ENCODE assay signal across 28 mouse cellular contexts in the genomic region with DNA sequence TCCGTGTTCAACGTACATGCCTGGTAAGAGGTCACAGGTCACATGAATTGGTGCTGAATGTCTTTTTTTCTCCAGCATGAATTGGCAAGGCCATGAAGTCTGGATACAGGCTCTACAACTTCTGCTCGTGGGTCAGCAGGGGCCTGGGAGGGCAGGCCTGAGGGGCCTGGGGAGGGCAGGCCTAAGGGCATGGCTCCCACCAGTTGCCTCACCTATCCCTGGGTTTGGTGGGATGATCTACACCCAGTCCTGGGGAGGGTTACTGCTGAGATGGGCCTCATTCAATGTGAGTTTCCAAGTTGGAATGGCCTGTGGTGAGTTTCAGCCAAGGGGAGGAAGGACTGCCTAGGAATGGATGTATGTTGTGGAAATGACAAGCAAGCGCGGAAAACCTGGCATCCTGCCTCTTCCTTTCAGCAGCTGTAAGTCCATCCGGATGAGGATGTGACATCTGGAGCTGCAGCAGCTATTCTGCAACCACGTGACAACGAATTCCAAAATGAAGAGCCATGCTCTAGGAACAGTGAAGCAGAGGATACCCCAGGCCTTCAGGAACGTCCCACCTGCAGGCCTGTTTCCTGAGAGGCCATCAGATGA. TPM values are rescaled to one million over a fixed set of nuclear protein-coding genes. Genes with fewer than 3 reads are reported as not detected.
DNase-seq lines count a peak whose midpoint lies in the region; ATAC-seq and TF ChIP-seq lines count a peak whose summit lies in the region.
"Had no signal": no experiment of that assay in that cellular context is flagged by ENCODE, and none has a peak within 500 bp of the region (broad histone marks: within the 10 kb centered on the region; RNA-seq: fewer than 3 reads in every experiment).

No protein-coding gene starts in this region.

- WGBS in heart, embryonic 10.5 days: 94% methylated on average over 9 of the region's 9 CpGs
- 77% methylated on average over 9 of the region's 9 CpGs for WGBS in lung, embryonic 14.5 days
- WGBS in lung, adult 2 months: 61% methylated on average over 9 of the region's 9 CpGs

- H3K4me3 ChIP-seq in heart, embryonic 10.5 days: no peak overlapping the region
- H3K4me3 ChIP-seq in lung, embryonic 14.5 days (ENCODE audit: low read depth, low read length): no peak overlapping the region
- no peak overlapping the region for H3K4me3 ChIP-seq in lung, adult 2 months (replicated peaks; ENCODE audit: extremely low read depth, low read depth, low read length)
- H3K4me3 ChIP-seq: erythroblast, embryonic 14.5 days; hindbrain, embryonic 12.5 days; intestine, embryonic 15.5 days; megakaryocyte, embryonic 14.5 days; midbrain, embryonic 12.5 days; neural tube, embryonic 13.5 days had no signal

- H3K36me3 ChIP-seq in heart, embryonic 10.5 days: peaks cover 57% of the 10 kb centered on the region
- peaks cover 52% of the 10 kb centered on the region for H3K36me3 ChIP-seq in lung, embryonic 14.5 days (ENCODE audit: insufficient read depth)

- DNase-seq in heart, postnatal 10 days: peak; percentile 61 to 64
- no peak for DNase-seq in heart, embryonic 10.5 days (ENCODE audit: low spot score)
- DNase-seq in lung, embryonic 14.5 days: peak; percentile 27
- DNase-seq in lung, adult 2 months: no peak
- DNase-seq in thymus, postnatal 4 days: peak; percentile 25
- no peak for DNase-seq in thymus, adult 18-20 months
- DNase-seq in ovary, adult 18-20 months (ENCODE audit: low spot score): no peak
- DNase-seq: adrenal gland, adult 8-10 months; B cell, adult 2 months; cerebellum, adult 2 months; cerebellum, postnatal 14 days; kidney, adult 8-10 months; liver; lung, postnatal 4 days had no signal

- H3K27ac ChIP-seq in heart, embryonic 10.5 days: no peak overlapping the region
- no peak overlapping the region for H3K27ac ChIP-seq in lung, embryonic 14.5 days (ENCODE audit: low read depth)
- H3K27ac ChIP-seq: hindbrain, embryonic 12.5 days; hindbrain, postnatal 0 days; intestine, embryonic 15.5 days; kidney, postnatal 0 days; liver, embryonic 14.5 days; midbrain, embryonic 12.5 days; neural tube, embryonic 13.5 days had no signal

- intact Hi-C loops in heart, postnatal 10 days (cut with DNase I): no loop called here

- TF ChIP-seq CTCF in lung, embryonic 14.5 days (IDR thresholded peaks at IDR 0.05; ENCODE audit: low read depth): no peak
- TF ChIP-seq CTCF in lung, adult 2 months (IDR thresholded peaks at IDR 0.05; ENCODE audit: insufficient read depth, low read length): no peak

- no peaks in the 10 kb centered on the region for H3K9me3 ChIP-seq in heart, embryonic 10.5 days
- H3K9me3 ChIP-seq in lung, embryonic 14.5 days (ENCODE audit: low read depth, low read length): no peaks in the 10 kb centered on the region
- H3K9me3 ChIP-seq: hindbrain, embryonic 12.5 days; intestine, embryonic 15.5 days; megakaryocyte, embryonic 14.5 days; midbrain, embryonic 12.5 days; neural tube, embryonic 13.5 days had no signal

- H3K4me2 ChIP-seq in lung, embryonic 14.5 days: no peak overlapping the region
- H3K4me2 ChIP-seq: hindbrain, embryonic 12.5 days; intestine, embryonic 15.5 days; midbrain, embryonic 12.5 days; neural tube, embryonic 13.5 days had no signal

- peaks cover 9% of the 10 kb centered on the region for H3K27me3 ChIP-seq in heart, embryonic 10.5 days (ENCODE audit: insufficient read depth, poor library complexity, severe bottlenecking)
- H3K27me3 ChIP-seq in lung, embryonic 14.5 days (ENCODE audit: insufficient read depth, low read length): no peaks in the 10 kb centered on the region
- H3K27me3 ChIP-seq: hindbrain, embryonic 12.5 days; neural tube, embryonic 13.5 days had no signal

- TF ChIP-seq POLR2A in lung, adult 2 months (IDR thresholded peaks at IDR 0.05; ENCODE audit: borderline replicate concordance, extremely low read depth, low read depth, low read length): no peak

- no peak overlapping the region for H3K9ac ChIP-seq in lung, embryonic 14.5 days
- H3K9ac ChIP-seq: hindbrain, embryonic 12.5 days; intestine, embryonic 15.5 days; liver, embryonic 14.5 days; midbrain, embryonic 12.5 days; neural tube, embryonic 13.5 days had no signal

- H3K4me1 ChIP-seq in heart, embryonic 10.5 days: peaks cover 23% of the 10 kb centered on the region
- H3K4me1 ChIP-seq in lung, embryonic 14.5 days (ENCODE audit: insufficient read depth): no peaks in the 10 kb centered on the region
- H3K4me1 ChIP-seq in lung, adult 2 months (ENCODE audit: control insufficient read depth, insufficient read depth, low read length): no peaks in the 10 kb centered on the region
- H3K4me1 ChIP-seq: intestine, embryonic 15.5 days had no signal

- no peak for ATAC-seq in lung, embryonic 14.5 days (ENCODE audit: insufficient read depth)
- ATAC-seq: forebrain, embryonic 16.5 days; hindbrain, postnatal 0 days; intestine, embryonic 15.5 days had no signal

RNA-seq across cellular contexts. Expression of gene Mc1r, which starts 4.1 kb away (rescaled TPM):
- not detected for total RNA-seq in heart, postnatal 10 days (2021)
- not detected in 2 replicates for polyA plus RNA-seq in heart, embryonic 10.5 days (2016; fragmentation: Nextera tagmentation; extraction: Ambion mirVana)
- not detected in 2 replicates for polyA plus RNA-seq in lung, embryonic 14.5 days (2014; fragmentation: Nextera tagmentation; extraction: Ambion mirVana)
- polyA plus RNA-seq in lung, adult 2 months (2012; rRNA removed): not detected in 2 replicates
- total RNA-seq: gastrocnemius, postnatal 4 days; hindbrain, postnatal 0 days had no signal
- polyA plus RNA-seq: kidney, postnatal 0 days; limb, embryonic 11.5 days; lung, embryonic 16.5 days; urinary bladder, adult 2 months had no signal

RNA-seq across cellular contexts. Expression of gene Tubb3, which starts 8.4 kb away (rescaled TPM):
- total RNA-seq in heart, postnatal 10 days (2021): under 1 TPM; 0.55 to 0.98 TPM
- 10.5 and 15.8 TPM in 2 replicates for polyA plus RNA-seq in heart, embryonic 10.5 days (2016; fragmentation: Nextera tagmentation; extraction: Ambion mirVana)
- polyA plus RNA-seq in lung, embryonic 14.5 days (2014; fragmentation: Nextera tagmentation; extraction: Ambion mirVana): 1.7 and 3.0 TPM in 2 replicates
- 1.2 and 1.4 TPM in 2 replicates for polyA plus RNA-seq in lung, adult 2 months (2012; rRNA removed)

RNA-seq across cellular contexts. Expression of gene Def8, which starts 20.5 kb away (rescaled TPM):
- total RNA-seq in heart, postnatal 10 days (2021): 10 to 100 TPM; 57.2 to 65.2 TPM
- polyA plus RNA-seq in heart, embryonic 10.5 days (2016; fragmentation: Nextera tagmentation; extraction: Ambion mirVana): 36.4 and 38.6 TPM in 2 replicates
- polyA plus RNA-seq in lung, embryonic 14.5 days (2014; fragmentation: Nextera tagmentation; extraction: Ambion mirVana): 34.1 and 34.3 TPM in 2 replicates
- 23.0 and 30.9 TPM in 2 replicates for polyA plus RNA-seq in lung, adult 2 months (2012; rRNA removed)

RNA-seq across cellular contexts. Expression of gene Tcf25, which starts 29.3 kb away (rescaled TPM):
- 100 to 1,000 TPM; 161 to 167 TPM for total RNA-seq in heart, postnatal 10 days (2021)
- 153 and 172 TPM in 2 replicates for polyA plus RNA-seq in heart, embryonic 10.5 days (2016; fragmentation: Nextera tagmentation; extraction: Ambion mirVana)
- 144 and 146 TPM in 2 replicates for polyA plus RNA-seq in lung, embryonic 14.5 days (2014; fragmentation: Nextera tagmentation; extraction: Ambion mirVana)
- 150 and 188 TPM in 2 replicates for polyA plus RNA-seq in lung, adult 2 months (2012; rRNA removed)

Comparison
In these comparisons a context has a peak if more than half of its experiments do, and no peak if none do; other contexts are left out.
1. DNase-seq: peak in heart, postnatal 10 days (2 of 2), lung, embryonic 14.5 days (single experiment) and thymus, postnatal 4 days (single experiment); none in heart, embryonic 10.5 days (single experiment), lung, adult 2 months (single experiment), thymus, adult 18-20 months (0 of 2) and ovary, adult 18-20 months (single experiment).